Mouse (Mus musculus) liver, embryonic 14.5 days (tissue): ENCODE measurements around the gene Ppm1j. TPM values are rescaled to one million over a fixed set of nuclear protein-coding genes. Genes with fewer than 3 reads are reported as not detected.

ENCODE experiments used
- ATAC-seq: fragments of 200-750 bp; cut with Nextera tagmentation; 2 replicates; pipeline ENCODE4 v1.8.0; 2017; ENCODE audit warnings: moderate number of reproducible peaks, mild to moderate bottlenecking, moderate library complexity; ENCODE audit not compliant: insufficient read depth
- DNase-seq, 3 experiments: peaks; one replicate each; pipeline ENCODE4 v3.0.0-alpha.2; 2012 to 2013; ENCODE audit warnings: low read depth in 3 of 3, low spot score in 3 of 3
- H3K27ac ChIP-seq: fragments of 300-500 bp; sonication (generic); 2 replicates; pipeline ENCODE4 v1.5.1; 2014; ENCODE audit warnings: moderate library complexity, mild to moderate bottlenecking, control low read depth, inconsistent platforms
- H3K27me3 ChIP-seq: fragments of 300-500 bp; sonication (generic); 2 replicates; pipeline ENCODE4 v1.6.1; 2014; ENCODE audit warnings: mild to moderate bottlenecking, low read length, moderate library complexity; ENCODE audit not compliant: control insufficient read depth, insufficient read depth
- H3K36me3 ChIP-seq: fragments of 300-500 bp; sonication (generic); replicated peaks from 2 replicates; pipeline ENCODE4 v1.6.1; 2014; ENCODE audit warnings: low read depth; ENCODE audit not compliant: control insufficient read depth, insufficient read depth
- H3K4me1 ChIP-seq, 2 experiments: fragments of 200-500 bp in 1 of 2; fragments of 300-500 bp in 1 of 2; sonication (generic) in 1 of 2; replicated peaks; 2 replicates each; pipeline ENCODE4 v1.6.1; 2012 to 2014; ENCODE audit warnings: antibody characterized with exemption in 1 of 2, inconsistent platforms in 1 of 2, low read length in 1 of 2; ENCODE audit not compliant: control insufficient read depth in 2 of 2, insufficient read depth in 2 of 2
- H3K4me2 ChIP-seq: fragments of 300-500 bp; sonication (generic); 2 replicates; pipeline ENCODE4 v1.6.1; 2014; ENCODE audit warnings: low read depth, mild to moderate bottlenecking, control low read depth, moderate library complexity
- H3K4me3 ChIP-seq, 2 experiments: fragments of 200-500 bp in 1 of 2; fragments of 300-500 bp in 1 of 2; sonication (generic) in 1 of 2; 2 replicates each; pipeline ENCODE4 v1.5.1; 2012 to 2014; ENCODE audit warnings: low read depth in 2 of 2, low read length in 2 of 2, mild to moderate bottlenecking in 2 of 2, control low read depth in 1 of 2, inconsistent platforms in 1 of 2, moderate library complexity in 1 of 2; ENCODE audit not compliant: insufficient read depth in 1 of 2
- H3K9ac ChIP-seq: fragments of 300-500 bp; sonication (generic); replicated peaks from 2 replicates; pipeline ENCODE4 v1.6.1; 2014; ENCODE audit warnings: mild to moderate bottlenecking, control low read depth, moderate library complexity
- H3K9me3 ChIP-seq: fragments of 300-500 bp; sonication (generic); 2 replicates; pipeline ENCODE4 v1.6.1; 2016; ENCODE audit warnings: low read length, mixed read lengths; ENCODE audit not compliant: control insufficient read depth
- CTCF ChIP-seq: IDR thresholded peaks from 2 replicates; pipeline ENCODE4 v1.5.1; 2016; ENCODE audit warnings: antibody characterized with exemption, low read depth, control low read depth
- EP300 ChIP-seq: IDR thresholded peaks from 2 replicates; pipeline ENCODE4 v1.6.1; 2016; ENCODE audit warnings: antibody characterized with exemption, low read depth
- WGBS: fragments of 180-500 bp; shearing (Covaris S2); extraction: QIAGEN DNeasy Blood & Tissue Kit; methylation state at CpG from one replicate; pipeline ENCODE4 v1.1.7; 2014; ENCODE audit not compliant: insufficient replicate concordance; 5-methylcytosine and 5-hydroxymethylcytosine counted together
- polyA plus RNA-seq, 2 experiments: library from polyadenylated mRNA; depleted of rRNA in 1 of 2; stranded (reverse) in 1 of 2; unstranded in 1 of 2; fragments of >200 nt; fragmentation: Nextera tagmentation in 1 of 2; extraction: Ambion mirVana in 1 of 2; gene quantifications; 2 replicates each; pipeline versions ENCODE4 v1.2.1 to v1.2.3; 2012 to 2014

Ppm1j gene
- polyA plus RNA-seq, 2 experiments = 0.17 TPM; not detected in 1

- ATAC-seq = peak; percentile 81
- H3K4me2 ChIP-seq = peak overlapping the region; percentile 63
- no peak for DNase-seq
- peaks cover 0 to 6% of the 10 kb centered on the region in 2 experiments; a peak in 2 of 4 replicates for H3K4me1 ChIP-seq
- H3K27me3 ChIP-seq = peaks cover 25% of the 10 kb centered on the region
- H3K36me3 ChIP-seq = no peaks in the 10 kb centered on the region
- H3K4me3 ChIP-seq = peak overlapping the region; percentile 54 to 56
- WGBS = 2% methylated on average over 41 of the region's 52 CpGs
- no peak overlapping the region; the same call in 1 of the 2 replicates for H3K9ac ChIP-seq
- no peak for TF ChIP-seq EP300
- peak; percentile 74 for TF ChIP-seq CTCF
- H3K9me3 ChIP-seq = no peaks in the 10 kb centered on the region
- H3K27ac ChIP-seq = no peak overlapping the region
Observed at GRCm38 (mm10) chr3:104788561-104789311, 7.9 kb downstream of the Ppm1j start.

GRCm38 (mm10) chr3:104789312-104789605 is 8.4 kb downstream of the Ppm1j start:
- Histone ChIP-seq H3K27me3 (peaks cover 21% of the 10 kb centered on the region), H3K9me3 (no peaks in the 10 kb centered on the region), H3K9ac (no peak overlapping the region; the same call in 1 of the 2 replicates), H3K4me1 (peaks cover 0 to 10% of the 10 kb centered on the region in 2 experiments; a peak in 2 of 4 replicates), H3K4me2 (peak overlapping the region; percentile 63), H3K27ac (no peak overlapping the region), H3K36me3 (no peaks in the 10 kb centered on the region), H3K4me3 (peak overlapping the region; percentile 54 to 56)
- ATAC-seq = peak; percentile 4; the same call in 1 of the 2 replicates
- WGBS = 16% methylated on average over 10 of the region's 10 CpGs
- no peak for DNase-seq
- no peak for TF ChIP-seq CTCF
- TF ChIP-seq EP300 = no peak

- peak overlapping the region; percentile 63 for H3K4me2 ChIP-seq
- DNase-seq (no peak), ATAC-seq (no peak)
- H3K27ac ChIP-seq = no peak overlapping the region
- H3K27me3 ChIP-seq = peaks cover 21% of the 10 kb centered on the region
- peak overlapping the region; percentile 25 to 56; a peak in 3 of 4 replicates for H3K4me3 ChIP-seq
- H3K36me3 ChIP-seq = no peaks in the 10 kb centered on the region
- TF ChIP-seq EP300 = no peak
- no peak for TF ChIP-seq CTCF
- H3K9ac ChIP-seq = no peak overlapping the region
- WGBS = 62% methylated on average over 13 of the region's 13 CpGs
- H3K9me3 ChIP-seq = no peaks in the 10 kb centered on the region
- peaks cover 0 to 10% of the 10 kb centered on the region in 2 experiments; a peak in 2 of 4 replicates for H3K4me1 ChIP-seq
Observed at GRCm38 (mm10) chr3:104789822-104790221, 9.0 kb downstream of the Ppm1j start.

GRCm38 (mm10) chr3:104790401-104790937 is 9.6 kb downstream of the Ppm1j start:
- Histone ChIP-seq H3K36me3 (no peaks in the 10 kb centered on the region), H3K4me1 (peaks cover 0 to 10% of the 10 kb centered on the region in 2 experiments; a peak in 2 of 4 replicates), H3K27me3 (peaks cover 21% of the 10 kb centered on the region), H3K4me3 (peak overlapping the region in 1 of 2 experiments; percentile 56; a peak in 1 of 4 replicates), H3K27ac (no peak overlapping the region), H3K9ac (no peak overlapping the region), H3K9me3 (no peaks in the 10 kb centered on the region), H3K4me2 (peak overlapping the region; percentile 63)
- ATAC-seq (no peak), DNase-seq (no peak)
- TF ChIP-seq EP300 = no peak
- TF ChIP-seq CTCF = no peak
- WGBS = 39% methylated on average over 6 of the region's 6 CpGs

- H3K4me2 ChIP-seq = no peak overlapping the region
- no peaks in the 10 kb centered on the region for H3K9me3 ChIP-seq
- H3K27me3 ChIP-seq = peaks cover 21% of the 10 kb centered on the region
- H3K4me3 ChIP-seq = no peak overlapping the region
- H3K4me1 ChIP-seq = peaks cover 0 to 10% of the 10 kb centered on the region in 2 experiments; a peak in 2 of 4 replicates
- H3K9ac ChIP-seq = no peak overlapping the region
- DNase-seq (no peak), ATAC-seq (no peak)
- 35% methylated on average over 4 of the region's 4 CpGs for WGBS
- no peak overlapping the region for H3K27ac ChIP-seq
- no peak for TF ChIP-seq EP300
- H3K36me3 ChIP-seq = no peaks in the 10 kb centered on the region
Observed at GRCm38 (mm10) chr3:104791017-104791416, 10.2 kb downstream of the Ppm1j start.
